Mouse (Mus musculus) adrenal gland, postnatal 14 days (tissue): ENCODE measurements at regions not wholly inside any gene's neighbourhood (a gene's known extent, or its start where the extent isn't known, plus 50 kb on each side); places are given as distances from the start of the nearest gene placed in this dataset.
"Not testable (repeated sequence)": the region's sequence is repeated elsewhere in the genome, so short reads cannot be mapped to it uniquely, and the experiment has no call there.

Source experiments
- DNase-seq: peaks from one replicate; pipeline ENCODE4 v3.0.0; 2021; ENCODE audit warnings: mixed read lengths

GRCm38 (mm10) chr8:35020480-35020879, 745.1 kb upstream of the Gm19410 start:
- DNase-seq: no peak

GRCm38 (mm10) chr8:35022649-35023048, 742.9 kb upstream of the Gm19410 start:
- no peak for DNase-seq

GRCm38 (mm10) chr8:35047798-35048197, 717.8 kb upstream of the Gm19410 start:
- no peak for DNase-seq

GRCm38 (mm10) chr8:35053444-35053843, 712.1 kb upstream of the Gm19410 start:
- DNase-seq: no peak

GRCm38 (mm10) chr8:35061048-35061447, 704.5 kb upstream of the Gm19410 start:
- DNase-seq: no peak

GRCm38 (mm10) chr8:35068228-35068627, 697.4 kb upstream of the Gm19410 start:
- DNase-seq: no peak

GRCm38 (mm10) chr8:35070246-35070989, 695.2 kb upstream of the Gm19410 start:
- no peak for DNase-seq

GRCm38 (mm10) chr8:35075971-35076370, 689.6 kb upstream of the Gm19410 start:
- no peak for DNase-seq

- DNase-seq: no peak
These were observed 682.4 kb upstream of the Gm19410 start for GRCm38 (mm10) chr8:35083161-35083560.

- DNase-seq: no peak
These were observed 678.5 kb upstream of the Gm19410 start for GRCm38 (mm10) chr8:35087070-35087469.

GRCm38 (mm10) chr8:35088380-35089244, 677.0 kb upstream of the Gm19410 start:
- no peak for DNase-seq

- no peak for DNase-seq
These were observed 676.1 kb upstream of the Gm19410 start for GRCm38 (mm10) chr8:35089519-35089918.

GRCm38 (mm10) chr8:35101701-35102100, 663.9 kb upstream of the Gm19410 start:
- DNase-seq: no peak

GRCm38 (mm10) chr8:35102102-35102501, 663.5 kb upstream of the Gm19410 start:
- DNase-seq: not testable (repeated sequence)

GRCm38 (mm10) chr8:35104465-35104876, 661.1 kb upstream of the Gm19410 start:
- peak; percentile 12 for DNase-seq

- DNase-seq: no peak
These were observed 655.9 kb upstream of the Gm19410 start for GRCm38 (mm10) chr8:35109506-35110217.

GRCm38 (mm10) chr8:35110286-35110685, 655.3 kb upstream of the Gm19410 start:
- no peak for DNase-seq

- no peak for DNase-seq
These were observed 654.5 kb upstream of the Gm19410 start for GRCm38 (mm10) chr8:35111130-35111529.

GRCm38 (mm10) chr8:35112591-35113265, 652.9 kb upstream of the Gm19410 start:
- peak; percentile 28 for DNase-seq

- DNase-seq: peak; percentile 31
These were observed 651.6 kb upstream of the Gm19410 start for GRCm38 (mm10) chr8:35114031-35114430.

GRCm38 (mm10) chr8:35120612-35121011, 645.0 kb upstream of the Gm19410 start:
- no peak for DNase-seq

- DNase-seq: no peak
These were observed 644.5 kb upstream of the Gm19410 start for GRCm38 (mm10) chr8:35121084-35121483.
